Mouse (Mus musculus) layer of hippocampus, adult 9-10 months (tissue): ENCODE results near the gene Nnat.
"Not testable (repeated sequence)": the region's sequence is repeated elsewhere in the genome, so short reads cannot be mapped to it uniquely, and the experiment has no call there.

Experiments
- DNase-seq: peaks from one replicate; pipeline ENCODE4 v3.0.0; 2022; ENCODE audit warnings: low spot score

Gene Nnat

DNA sequence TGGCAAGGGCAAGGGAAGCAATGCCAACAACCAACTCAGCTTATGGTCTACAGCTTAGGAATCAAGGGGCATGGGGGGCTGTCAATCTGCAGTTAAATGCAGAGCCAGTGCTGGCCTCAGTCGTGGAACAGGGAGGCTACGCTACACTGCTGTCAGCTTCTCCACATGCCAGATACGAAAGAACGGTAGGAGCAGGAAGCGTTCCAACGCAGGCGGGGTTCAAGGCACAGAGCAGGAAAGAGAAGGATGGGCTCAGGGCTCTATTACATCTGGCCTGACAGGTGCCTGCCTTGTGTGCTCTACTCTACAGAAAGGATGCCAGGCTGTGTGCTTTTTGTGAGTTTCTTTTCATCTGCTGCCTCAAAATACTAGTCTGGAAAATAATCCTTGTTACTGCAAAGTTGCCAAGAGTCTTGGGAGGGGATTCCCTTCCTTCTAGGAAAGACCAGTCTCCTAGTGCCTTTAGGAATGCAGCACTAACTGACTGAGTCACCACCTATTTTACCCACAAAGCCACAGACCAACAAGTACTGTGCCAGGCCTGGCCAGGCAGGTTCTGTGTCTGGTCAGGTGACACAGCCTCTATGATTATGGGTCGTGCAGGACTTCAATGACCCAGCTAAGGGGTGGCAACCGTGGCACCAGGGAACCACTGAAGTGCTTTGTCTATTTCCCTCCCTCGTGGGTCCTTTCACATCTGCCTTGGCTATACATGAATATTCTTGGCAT, 7.6 kb upstream of the Nnat start:
- DNase-seq = no peak

DNA sequence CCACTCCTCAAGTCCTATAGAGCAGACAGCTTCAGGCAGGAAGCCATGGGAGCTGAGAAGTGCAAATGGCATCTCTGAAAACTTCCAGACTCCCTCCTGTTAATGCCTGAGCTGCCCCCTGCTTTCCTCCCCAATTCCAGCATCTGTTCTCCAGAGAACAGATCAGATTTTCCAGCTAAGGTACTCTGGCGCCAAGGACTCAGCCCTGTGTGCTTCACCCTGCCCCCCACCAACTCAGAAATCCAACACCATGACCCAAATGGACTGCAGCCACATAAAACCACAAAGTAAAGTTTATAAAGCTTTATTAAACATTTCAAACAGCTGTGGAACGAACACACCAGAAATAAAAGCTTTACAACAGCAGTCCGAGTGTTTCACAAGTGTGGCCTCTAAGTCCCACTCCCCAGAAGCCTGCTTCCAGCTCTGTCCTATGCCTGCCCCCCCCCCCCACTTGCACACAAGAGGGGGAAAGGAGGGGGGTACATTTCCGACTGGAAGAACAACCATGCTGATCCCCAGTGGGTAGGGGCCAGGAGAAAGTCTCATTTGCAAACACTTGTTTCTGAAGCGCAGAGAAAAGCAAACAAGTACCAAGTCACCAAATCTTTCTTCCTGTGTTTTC, 3.7 kb upstream of the Nnat start:
- no peak for DNase-seq

DNA sequence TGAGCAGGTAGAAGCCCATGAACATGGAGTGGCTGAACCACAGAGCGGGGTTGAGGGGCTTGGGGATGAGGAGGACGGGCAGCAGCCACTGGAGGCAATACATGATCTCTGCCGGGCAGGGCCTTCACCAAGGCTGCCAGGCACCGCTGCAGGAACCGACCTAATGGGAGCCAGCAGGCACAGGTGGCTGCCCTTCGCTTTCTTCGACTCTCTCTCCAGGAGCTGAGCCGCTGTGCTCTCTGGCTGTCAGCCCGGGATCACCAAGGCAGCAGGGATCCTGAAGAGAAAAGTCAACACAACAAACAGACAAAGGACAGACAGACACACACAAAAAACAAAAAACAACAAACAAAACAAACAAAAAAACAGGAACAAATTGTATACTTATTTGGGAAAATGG, 1.8 kb upstream of the Nnat start:
- no peak for DNase-seq

DNA sequence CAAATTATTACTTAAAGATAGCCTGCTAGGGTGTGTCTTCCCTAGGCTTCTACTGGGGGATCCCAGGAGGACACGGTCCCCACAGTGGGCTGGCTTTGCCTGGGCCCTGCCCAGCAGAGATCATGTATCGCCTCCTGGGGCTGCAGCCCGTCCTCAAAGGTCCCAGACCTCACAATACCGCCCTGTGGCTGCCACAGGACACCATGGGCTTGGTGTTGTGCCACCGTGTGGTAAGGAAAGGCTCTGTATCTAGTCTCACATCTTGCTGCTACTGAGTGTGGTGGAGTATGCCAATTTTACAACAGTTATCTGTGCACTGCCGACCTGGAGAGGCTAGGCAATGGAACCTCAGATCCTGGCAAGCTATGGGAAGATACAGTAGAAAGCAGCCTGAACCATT, 1.4 kb upstream of the Nnat start:
- no peak for DNase-seq

DNA sequence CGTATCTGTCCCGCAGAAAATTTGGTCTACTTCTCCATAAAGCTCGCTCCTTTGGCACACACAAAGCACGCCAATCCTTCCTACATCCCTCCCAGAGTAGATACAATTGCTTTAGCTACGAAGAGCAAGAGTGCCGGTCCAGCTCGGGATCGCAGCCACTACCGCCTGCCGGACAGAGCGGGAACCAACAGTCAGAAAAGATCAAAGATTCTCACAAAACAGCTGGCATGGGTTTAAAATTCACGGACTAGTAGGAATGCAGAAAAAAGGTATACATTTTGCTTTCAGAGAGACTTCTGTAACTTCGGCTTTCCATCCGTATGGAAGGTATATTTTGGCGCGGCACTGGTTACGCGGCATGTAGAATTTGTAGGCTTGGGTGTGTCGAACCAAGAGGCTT, 438 bp upstream of the Nnat start:
- DNase-seq = no peak

DNA sequence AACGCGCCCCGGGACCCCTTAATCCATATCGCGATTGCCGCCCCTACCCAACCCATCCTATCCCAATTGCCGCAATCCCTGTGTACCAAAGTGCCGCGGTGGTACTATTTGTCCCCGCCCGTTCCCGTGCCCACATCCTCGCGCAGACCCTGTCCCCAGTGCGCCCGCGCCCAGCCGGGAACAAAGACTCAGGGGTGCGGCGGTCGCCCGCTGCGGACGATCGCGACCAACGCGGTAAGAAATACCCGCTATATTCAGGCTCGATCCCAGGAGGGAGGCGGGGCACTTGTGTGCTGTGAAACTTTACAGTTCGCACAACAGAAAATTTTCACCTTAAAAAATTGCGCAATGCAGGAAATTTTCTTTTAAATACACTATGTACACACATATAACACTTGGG, 424 bp downstream of the Nnat start:
- no peak for DNase-seq

DNA sequence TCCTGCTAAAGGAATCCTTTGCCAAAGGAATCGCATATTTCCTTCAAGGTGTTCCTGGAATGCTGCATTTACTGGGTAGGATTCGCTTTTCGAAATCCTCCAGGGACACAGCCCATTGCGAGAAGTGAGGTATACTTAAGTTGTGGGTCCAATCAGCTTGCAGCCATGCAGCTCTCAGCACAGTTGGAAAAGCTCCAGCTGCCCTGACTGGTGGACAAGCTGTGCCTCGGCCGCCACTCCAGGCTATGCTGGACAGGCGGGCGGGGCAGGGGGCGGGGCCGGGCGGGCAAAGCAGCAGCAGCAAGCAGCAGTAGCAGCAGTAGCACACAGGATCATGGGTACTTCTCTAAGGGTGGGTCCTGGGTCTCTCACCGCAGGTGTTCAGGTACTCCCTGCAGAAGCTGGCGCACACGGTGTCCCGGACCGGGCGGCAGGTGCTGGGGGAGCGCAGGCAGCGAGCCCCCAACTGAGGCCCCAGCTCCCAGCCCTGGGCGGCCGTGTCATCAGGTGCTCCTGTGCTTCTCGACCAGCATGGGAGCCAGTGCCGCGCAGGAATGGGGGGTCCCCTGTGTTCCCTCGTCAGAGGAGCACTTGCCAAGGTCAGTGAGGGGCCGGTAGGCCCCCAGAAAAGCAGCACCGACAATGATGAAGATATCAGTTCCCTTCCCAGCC, 1.4 kb downstream of the Nnat start:
- no peak for DNase-seq

DNA sequence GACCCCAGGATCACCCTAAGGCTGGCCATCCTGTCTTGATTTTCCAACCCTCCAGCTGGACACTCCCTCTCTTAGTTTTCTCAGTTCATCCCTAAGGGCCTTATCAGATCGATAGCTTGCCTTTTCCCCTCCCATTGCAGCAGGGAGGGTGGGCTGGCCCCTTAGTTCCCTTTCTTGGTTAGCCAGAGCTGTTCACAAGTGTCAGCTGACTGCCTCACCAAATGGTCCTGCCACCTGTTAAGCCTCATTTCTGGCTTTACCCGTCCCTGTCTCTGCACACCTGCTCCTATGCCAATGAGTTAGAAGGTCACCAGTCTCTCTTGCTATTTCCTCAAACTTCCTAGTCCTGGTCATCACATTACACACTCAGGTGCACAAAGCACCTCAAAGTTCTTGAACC, 3.2 kb downstream of the Nnat start:
- DNase-seq = no peak

DNA sequence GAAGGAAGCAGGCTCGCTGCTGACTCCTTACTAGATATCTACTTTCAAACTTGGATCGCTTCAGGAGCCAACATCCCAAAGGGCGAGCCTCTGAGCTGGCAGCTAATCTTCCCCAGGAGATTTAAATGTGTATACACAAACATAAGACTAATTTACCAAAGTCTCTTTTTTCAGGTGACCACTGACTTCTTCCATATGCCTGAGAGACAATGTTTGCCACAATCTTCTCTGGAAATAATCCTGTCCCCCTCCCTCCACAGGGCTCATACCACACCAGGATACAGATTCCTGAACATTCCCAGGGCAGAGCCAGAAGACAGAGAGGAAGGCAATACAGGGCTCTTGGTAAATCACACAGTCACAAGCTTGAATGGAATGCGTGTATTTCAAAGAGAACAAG, 4.8 kb downstream of the Nnat start:
- no peak for DNase-seq

DNA sequence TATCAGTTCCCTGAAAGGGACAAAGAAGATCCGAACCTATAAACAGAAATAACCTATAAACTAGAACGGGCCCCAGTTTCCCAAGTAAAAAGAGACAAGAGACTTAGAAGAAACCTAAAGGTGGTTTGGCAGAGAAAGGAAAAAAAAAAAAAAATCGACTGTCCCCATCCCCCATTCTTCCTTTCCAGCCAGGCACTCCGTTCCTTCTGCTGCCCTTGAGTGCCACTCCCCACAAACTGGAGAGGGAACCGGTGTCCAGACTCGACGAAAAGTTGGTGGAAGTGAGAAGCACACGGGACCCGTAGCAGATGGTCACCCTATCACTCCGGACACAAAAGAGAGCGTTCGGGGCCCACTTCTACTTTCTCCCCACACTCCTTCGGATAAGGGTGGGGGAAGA, 5.6 kb downstream of the Nnat start:
- DNase-seq = no peak

DNA sequence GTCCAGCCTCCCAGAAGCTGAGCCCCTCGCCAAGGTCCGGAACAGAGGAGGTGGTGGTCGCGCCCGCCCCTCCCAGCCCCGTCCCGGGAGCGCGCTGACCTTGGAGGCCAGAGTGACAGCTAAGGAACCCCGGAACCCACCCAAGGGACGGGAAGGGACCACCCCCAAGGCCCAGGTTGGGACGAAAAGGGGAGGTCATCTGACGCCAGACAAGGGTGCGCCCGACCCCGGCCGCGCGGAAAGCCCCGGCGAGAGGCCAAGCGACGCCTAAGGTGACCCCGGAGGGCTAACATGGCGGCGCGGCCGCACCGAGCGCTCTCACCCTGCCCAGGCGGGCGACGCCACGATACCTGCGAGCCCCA, 6.0 kb downstream of the Nnat start:
- no peak for DNase-seq

DNA sequence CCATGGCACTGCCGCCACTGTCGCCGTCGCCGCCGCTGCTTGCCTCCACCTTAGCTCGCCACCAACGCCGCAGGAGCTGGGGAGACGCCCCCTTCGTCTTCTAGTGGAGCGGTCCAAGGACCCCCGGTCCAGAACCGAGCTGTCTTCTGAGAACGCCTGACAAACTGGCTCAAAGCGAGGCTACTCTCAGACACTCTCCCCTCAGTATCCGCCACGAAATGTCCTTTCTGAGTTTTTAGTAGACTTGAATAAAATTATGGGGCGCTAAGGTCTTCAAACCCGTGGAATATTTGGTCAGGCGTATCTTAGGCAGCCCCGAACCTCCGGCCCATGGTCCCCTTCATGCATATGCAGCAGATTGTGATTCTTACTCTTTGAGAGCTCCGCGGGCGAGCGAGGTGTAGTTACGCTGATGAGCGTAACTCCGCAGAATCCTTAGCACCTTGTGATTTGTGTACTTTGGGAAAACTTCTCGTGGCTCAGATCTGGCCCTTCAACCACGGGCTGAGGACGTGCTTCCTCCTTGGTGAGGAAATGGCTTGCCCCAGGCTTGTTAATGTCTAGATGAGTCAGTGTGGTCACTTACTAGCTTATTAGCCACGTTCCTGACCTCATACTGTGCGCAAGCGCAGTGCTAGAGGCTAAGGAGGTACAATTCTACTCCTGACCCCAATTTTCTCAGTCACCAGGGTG, 6.5 kb downstream of the Nnat start:
- DNase-seq = peak; percentile 87

DNA sequence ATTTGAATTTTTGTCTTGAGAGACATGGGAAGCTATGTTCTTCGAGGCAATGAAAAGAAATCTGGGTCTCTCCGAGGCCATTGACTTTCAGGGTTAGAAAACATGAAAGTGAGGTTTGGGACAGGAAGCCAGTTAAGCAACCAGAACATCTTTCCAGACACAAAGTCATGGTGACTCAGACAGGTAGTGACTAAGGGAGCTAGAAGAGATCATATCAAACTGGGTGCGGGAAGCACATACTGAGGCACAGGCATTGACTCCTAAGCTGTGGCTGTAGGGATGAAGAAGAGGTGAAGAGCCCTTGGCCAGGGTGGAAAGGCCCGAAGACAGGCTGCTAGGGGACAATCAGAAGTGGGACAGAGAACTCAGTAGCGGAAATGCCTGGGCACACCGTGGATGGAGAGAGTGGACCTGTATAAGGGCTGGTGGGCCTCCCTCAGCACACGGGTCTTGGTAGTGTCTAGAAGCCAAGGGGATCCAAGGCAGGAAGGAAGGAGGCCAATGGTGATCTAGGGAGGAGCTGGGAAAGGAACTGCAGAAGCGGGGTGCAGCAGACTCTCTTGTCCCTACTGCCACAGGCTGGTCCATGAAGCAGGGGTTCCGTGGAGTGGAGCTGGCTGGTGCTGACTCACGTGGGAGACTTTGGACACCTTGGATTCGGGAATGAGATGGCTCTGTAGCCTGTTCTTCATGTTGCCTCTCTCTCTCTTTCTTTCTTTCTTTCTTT, 7.5 kb downstream of the Nnat start:
- DNase-seq = no peak

DNA sequence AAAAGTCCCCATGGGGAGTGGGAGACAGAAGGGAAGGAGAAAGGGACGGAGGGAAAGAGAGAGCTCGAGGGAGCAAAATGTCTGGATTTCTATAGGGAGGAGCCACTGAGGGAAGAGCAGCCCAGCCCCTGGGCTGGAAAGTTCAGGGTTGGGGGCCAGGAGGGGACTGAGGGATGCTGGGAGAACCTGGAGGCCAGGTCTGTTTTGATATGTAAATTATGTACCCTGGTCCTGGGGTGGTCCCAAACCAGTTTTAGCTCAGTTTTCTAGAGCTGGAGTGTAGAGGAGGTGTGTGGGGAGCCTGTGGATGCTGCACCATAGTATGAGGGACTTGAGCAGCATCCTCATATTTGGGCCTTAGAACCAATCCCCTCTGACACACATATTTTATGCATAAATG, 9.0 kb downstream of the Nnat start:
- no peak for DNase-seq

DNA sequence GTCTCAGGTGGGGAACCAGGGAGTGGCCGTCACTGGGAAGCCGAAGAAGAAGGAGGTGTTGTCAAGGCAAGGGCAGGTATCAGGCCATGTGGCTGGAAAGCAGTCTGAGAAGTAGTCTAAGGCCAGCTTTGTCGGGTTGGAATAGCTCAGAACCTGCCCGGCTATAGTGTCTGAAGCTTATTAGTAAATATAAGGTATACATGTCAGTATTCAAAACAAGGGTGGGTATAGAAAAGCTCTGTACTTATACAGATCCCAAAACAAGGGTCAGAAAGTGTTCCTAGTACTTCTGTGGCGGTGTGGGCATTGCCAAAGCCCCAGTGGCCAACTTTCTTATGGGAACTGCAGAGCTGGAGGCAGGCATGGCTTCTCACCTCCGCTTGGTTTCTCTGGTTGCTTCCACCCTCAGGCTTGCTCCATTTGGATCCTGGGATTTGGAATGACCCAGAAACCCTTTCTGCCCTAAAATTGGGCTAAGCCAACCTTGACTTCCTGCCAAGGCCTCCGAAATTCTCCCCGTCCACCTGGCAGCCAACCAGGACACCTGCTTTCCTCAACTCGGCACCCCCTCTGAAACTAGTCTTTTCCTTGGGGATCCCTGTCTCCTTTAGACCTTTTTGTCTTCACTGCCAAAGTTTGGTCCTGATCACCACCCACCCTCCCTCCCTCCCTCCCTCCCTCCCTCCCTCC, 10.1 kb downstream of the Nnat start:
- no peak for DNase-seq

DNA sequence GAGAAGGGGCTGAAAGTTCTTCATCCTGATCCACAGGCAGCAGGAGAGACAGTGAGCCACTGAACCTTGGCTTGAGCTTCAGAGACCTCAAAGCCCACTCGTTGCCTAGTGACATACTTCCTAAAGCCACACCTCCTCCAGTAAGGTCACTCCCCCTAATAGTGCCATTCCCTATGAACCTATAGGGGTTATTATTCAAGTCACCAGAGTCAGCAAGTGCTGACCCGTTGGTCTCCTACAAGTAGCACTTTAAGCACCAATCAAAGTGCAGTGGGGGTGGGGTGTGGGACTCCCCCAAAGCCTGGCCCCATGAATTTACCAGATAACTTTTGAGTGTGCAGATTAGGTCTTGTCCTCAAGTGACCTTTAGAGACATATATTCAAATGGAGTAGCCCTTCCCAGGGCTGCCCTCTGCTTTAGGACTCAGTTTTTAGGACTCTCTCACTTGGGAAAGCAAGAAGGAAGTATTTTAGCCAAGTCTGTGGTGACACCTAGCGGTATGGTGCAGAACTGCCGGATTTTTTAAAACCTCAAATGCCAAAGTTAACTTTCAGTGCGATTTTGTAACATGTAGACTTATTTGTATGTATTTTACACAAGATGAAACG, 11.4 kb downstream of the Nnat start, which contains the start of gene Blcap:
Gene Blcap, minus strand, starts transcription at position 51 of the 609 bp plus-strand sequence.
- peak; percentile 69 for DNase-seq

DNA sequence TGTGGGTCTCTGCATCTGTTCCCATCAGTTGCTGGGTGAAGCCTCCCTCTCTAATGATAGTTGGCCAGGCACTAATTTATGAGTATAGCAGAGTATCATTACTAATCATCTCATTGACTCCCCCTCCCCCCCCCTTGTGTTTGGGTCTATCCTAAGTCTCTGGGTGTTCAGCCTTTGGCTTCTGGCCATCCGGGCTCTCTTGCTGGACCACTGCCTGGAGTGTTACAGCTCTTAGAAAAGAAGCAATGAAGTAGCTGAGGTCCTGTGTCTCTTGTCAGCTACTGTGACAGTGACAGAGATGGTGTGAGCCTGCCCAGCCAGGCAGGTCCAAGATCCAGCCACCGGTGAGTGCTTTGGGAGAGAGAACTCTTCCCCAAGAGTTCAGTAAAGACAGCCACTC, 12.9 kb downstream of the Nnat start:
- no peak for DNase-seq

DNA sequence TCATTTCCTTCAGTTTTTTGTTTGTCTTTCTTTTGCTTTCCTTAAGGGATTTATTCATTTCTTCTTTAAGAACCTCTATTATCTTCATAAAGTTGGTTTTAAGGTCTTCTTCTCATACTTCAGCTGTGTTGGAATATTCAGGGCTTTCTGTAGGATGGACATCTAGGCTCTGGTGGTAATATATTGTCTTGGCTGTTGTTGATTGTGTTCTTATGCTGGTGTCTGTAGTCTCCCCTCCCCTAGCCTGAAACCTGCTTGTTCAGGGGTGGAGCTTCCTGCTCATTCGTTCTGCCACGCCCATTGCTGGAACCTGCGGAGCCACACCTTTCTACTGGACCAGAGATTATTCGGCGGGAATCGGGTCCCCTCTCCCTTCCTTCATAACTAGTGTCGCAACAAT, 25.5 kb downstream of the Nnat start:
- DNase-seq = not testable (repeated sequence)

DNA sequence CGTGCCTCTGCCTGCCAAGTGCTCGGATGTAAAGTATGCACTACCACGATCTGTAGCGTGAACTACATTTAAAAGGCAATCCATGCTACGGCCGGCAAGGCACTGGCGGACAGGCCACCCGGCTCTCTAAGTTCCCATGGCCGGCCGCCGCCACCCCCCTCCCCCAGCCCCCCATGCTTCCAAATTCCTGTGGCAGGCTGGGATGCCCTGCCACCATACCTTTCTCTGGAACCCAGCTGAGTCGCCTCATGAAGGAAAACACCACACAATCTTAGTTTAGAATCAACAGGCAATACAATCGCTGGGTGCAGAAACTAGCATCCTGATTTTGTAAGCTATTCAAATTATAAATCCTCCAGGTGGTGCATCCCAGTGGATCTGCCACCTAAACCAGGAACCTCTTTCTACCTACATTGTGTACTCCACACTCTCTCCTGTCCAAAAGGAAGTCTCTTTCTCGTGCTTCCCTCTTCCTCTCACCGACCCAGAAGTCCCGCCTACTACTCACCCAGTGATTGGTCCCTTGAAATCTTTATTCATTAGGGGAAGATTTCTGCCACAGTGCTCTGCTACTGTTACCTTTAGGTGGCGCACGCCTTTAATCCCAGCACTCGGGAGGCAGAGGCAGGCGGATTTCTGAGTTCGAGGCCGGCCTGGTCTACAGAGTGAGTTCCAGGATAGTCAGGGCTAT, 37.1 kb downstream of the Nnat start:
- DNase-seq = no peak

DNA sequence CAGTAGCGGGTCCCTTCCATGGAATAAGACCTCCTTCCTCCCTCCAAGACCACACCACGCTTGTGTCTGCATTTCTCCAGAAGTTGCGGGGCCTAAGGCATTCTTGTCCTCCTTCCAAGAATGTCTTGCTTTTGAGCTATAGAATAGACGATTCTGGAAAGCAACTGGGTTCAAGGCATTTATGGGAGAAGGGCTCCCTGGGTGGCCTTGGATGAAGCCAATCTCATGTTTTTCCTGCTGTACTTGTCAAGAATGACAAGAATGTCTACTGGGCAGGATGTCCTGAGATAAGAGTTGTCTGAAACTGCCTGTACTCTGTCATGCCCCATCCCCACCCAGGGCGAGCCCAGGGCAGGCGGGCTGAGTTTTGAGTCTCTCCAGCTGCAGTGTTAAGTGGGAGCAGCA, 41.6 kb downstream of the Nnat start:
- no peak for DNase-seq
